Mouse (Mus musculus): Measurements from ENCODE around the gene Klc4. TPM values are rescaled to one million over a fixed set of nuclear protein-coding genes. Genes with fewer than 3 reads are reported as not detected.

The Klc4 gene
- total and polyA plus RNA-seq, 3 experiments: 5.4 to 9.5 TPM; not detected in 1

- no peak for TF ChIP-seq TBP (IDR thresholded peaks at IDR 0.05; ENCODE audit: low read depth, low read length)
- no peak for TF ChIP-seq ZKSCAN1 (IDR thresholded peaks at IDR 0.05; ENCODE audit: low read depth, low read length)
- TF ChIP-seq MEF2A (IDR thresholded peaks at IDR 0.05; ENCODE audit: extremely low read depth, insufficient replicate concordance, low read depth, low read length, poor library complexity, severe bottlenecking): no peak
- no peak for TF ChIP-seq BHLHE40 (IDR thresholded peaks at IDR 0.05; ENCODE audit: borderline replicate concordance, low read depth, low read length)
- Histone ChIP-seq H3K9me3 (replicated peaks; ENCODE audit: insufficient read depth, low read length) (no peaks in the 10 kb centered on the region), H3K9ac (ENCODE audit: control insufficient read depth, low read depth, low read length, poor library complexity, severe bottlenecking) (no peak overlapping the region), H3K4me3 (ENCODE audit: control insufficient read depth in 1 of 2, insufficient read depth in 1 of 2, low read depth in 2 of 2, low read length in 2 of 2) (no peak overlapping the region), H3K27me3 (ENCODE audit: control insufficient read depth in 1 of 2, insufficient read depth in 2 of 2, low read length in 2 of 2) (peaks cover 0 to 2% of the 10 kb centered on the region in 2 experiments; a peak in 1 of 4 replicates), H3K36me3 (ENCODE audit: control insufficient read depth in 1 of 2, insufficient read depth in 2 of 2, low read length in 2 of 2) (no peaks in the 10 kb centered on the region), H3K79me2 (ENCODE audit: control insufficient read depth, insufficient read depth, low read length, poor library complexity) (no peaks in the 10 kb centered on the region), H3K27ac (ENCODE audit: control insufficient read depth, low read depth, low read length) (no peak overlapping the region), H3K4me1 (ENCODE audit: control insufficient read depth in 1 of 2, insufficient read depth in 2 of 2, low read length in 2 of 2) (no peaks in the 10 kb centered on the region)
- DNase-seq (ENCODE audit: low read depth, low spot score): no peak
Observed at GRCm38 (mm10) chr17:46627409-46627808, 18.4 kb downstream of the Klc4 start.

GRCm38 (mm10) chr17:46624598-46624997 is 21.2 kb downstream of the Klc4 start:
- Histone ChIP-seq H3K27me3 (ENCODE audit: control insufficient read depth in 1 of 2, insufficient read depth in 2 of 2, low read length in 2 of 2) (peaks cover 8 to 15% of the 10 kb centered on the region in 2 experiments), H3K9ac (ENCODE audit: control insufficient read depth, low read depth, low read length, poor library complexity, severe bottlenecking) (no peak overlapping the region), H3K9me3 (replicated peaks; ENCODE audit: insufficient read depth, low read length) (no peaks in the 10 kb centered on the region), H3K4me3 (ENCODE audit: control insufficient read depth in 1 of 2, insufficient read depth in 1 of 2, low read depth in 2 of 2, low read length in 2 of 2) (no peak overlapping the region), H3K36me3 (ENCODE audit: control insufficient read depth in 1 of 2, insufficient read depth in 2 of 2, low read length in 2 of 2) (no peaks in the 10 kb centered on the region), H3K27ac (ENCODE audit: control insufficient read depth, low read depth, low read length) (no peak overlapping the region), H3K4me1 (ENCODE audit: control insufficient read depth in 1 of 2, insufficient read depth in 2 of 2, low read length in 2 of 2) (0 out of 4 replicates have a peak, but pooled peaks cover 0 to 3% of the 10 kb centered on the region in 2 experiments), H3K79me2 (ENCODE audit: control insufficient read depth, insufficient read depth, low read length, poor library complexity) (no peaks in the 10 kb centered on the region)
- TF ChIP-seq TCF12 (IDR thresholded peaks at IDR 0.05; ENCODE audit: low read depth, low read length) (no peak), BHLHE40 (IDR thresholded peaks at IDR 0.05; ENCODE audit: borderline replicate concordance, low read depth, low read length) (no peak), UBTF (IDR thresholded peaks at IDR 0.05; ENCODE audit: borderline replicate concordance, insufficient read depth, low read depth, low read length) (no peak), SMC3 (IDR thresholded peaks at IDR 0.05; ENCODE audit: low read depth, low read length) (no peak), MXI1 (IDR thresholded peaks at IDR 0.05; ENCODE audit: low read depth, low read length) (no peak), JUND (IDR thresholded peaks at IDR 0.05; ENCODE audit: low read depth, low read length) (no peak), TAL1 (IDR thresholded peaks at IDR 0.05; ENCODE audit: low read length) (no peak), ETS1 (IDR thresholded peaks at IDR 0.05; ENCODE audit: low read depth, low read length) (no peak), GATA1 (IDR thresholded peaks at IDR 0.05; ENCODE audit: low read depth, low read length) (no peak), USF2 (IDR thresholded peaks at IDR 0.05; ENCODE audit: borderline replicate concordance in 1 of 2, insufficient read depth in 1 of 2, low read depth in 1 of 2, low read length in 2 of 2) (no peak), POLR2A (IDR thresholded peaks at IDR 0.05; ENCODE audit: control insufficient read depth in 1 of 2, insufficient read depth in 1 of 2, low read depth in 1 of 2, low read length in 2 of 2, poor library complexity in 1 of 2) (no peak), TBP (IDR thresholded peaks at IDR 0.05; ENCODE audit: low read depth, low read length) (no peak), MYC (IDR thresholded peaks at IDR 0.05; ENCODE audit: low read depth, low read length) (no peak), MAZ (IDR thresholded peaks at IDR 0.05; ENCODE audit: low read depth, low read length) (no peak), MYB (IDR thresholded peaks at IDR 0.05; ENCODE audit: low read depth, low read length) (no peak), ZMIZ1 (IDR thresholded peaks at IDR 0.05; ENCODE audit: low read depth, low read length) (no peak), EP300 (IDR thresholded peaks at IDR 0.05; ENCODE audit: low read depth in 1 of 2, low read length in 2 of 2) (no peak), CTCF (IDR thresholded peaks at IDR 0.05 in 2 of 3, conservative IDR thresholded peaks at IDR 0.05 in 1 of 3; ENCODE audit: control insufficient read depth in 1 of 3, insufficient read depth in 1 of 3, low read depth in 2 of 3, low read length in 3 of 3, poor library complexity in 1 of 3, severe bottlenecking in 1 of 3) (no peak), GABPA (IDR thresholded peaks at IDR 0.05; ENCODE audit: low read depth, low read length) (no peak), CHD2 (IDR thresholded peaks at IDR 0.05; ENCODE audit: low read length) (no peak)
- no peak for DNase-seq (ENCODE audit: low read depth, low spot score)
